Mouse (Mus musculus) large intestine, adult 2 months (tissue): ENCODE data around the gene Rasgef1a. TPM values are rescaled to one million over a fixed set of nuclear protein-coding genes. Genes with fewer than 3 reads are reported as not detected.

Source experiments
- DNase-seq: peaks from one replicate; pipeline ENCODE4 v3.0.0-alpha.2; 2012; ENCODE audit warnings: low read depth, low spot score
- WGBS: fragments of 180-500 bp; shearing (Covaris S2); methylation state at CpG from one replicate; pipeline ENCODE4 v1.1.7; 2018; 5-methylcytosine and 5-hydroxymethylcytosine counted together
- polyA plus RNA-seq: library from polyadenylated mRNA; depleted of rRNA; stranded (reverse); fragments of >200 nt; gene quantifications from 2 replicates; pipeline ENCODE4 v1.2.3, GENCODE M21; 2012

Gene Rasgef1a
- polyA plus RNA-seq, 1 experiment: 0.21 TPM

GRCm38 (mm10) chr6:118019569-118019968, 8.3 kb downstream of the Rasgef1a start:
- DNase-seq: no peak
- 43% methylated on average over 7 of the region's 7 CpGs for WGBS

GRCm38 (mm10) chr6:118022898-118023635, 11.8 kb downstream of the Rasgef1a start:
- DNase-seq: no peak
- WGBS: 60% methylated on average over 15 of the region's 15 CpGs

- WGBS: 86% methylated on average over 3 of the region's 3 CpGs
- no peak for DNase-seq
These were observed 15.8 kb downstream of the Rasgef1a start for GRCm38 (mm10) chr6:118027036-118027435.

GRCm38 (mm10) chr6:118031467-118031866, 20.2 kb downstream of the Rasgef1a start:
- 14% methylated on average over 1 of the region's 1 CpGs for WGBS
- DNase-seq: no peak

GRCm38 (mm10) chr6:118035639-118036038, 24.4 kb downstream of the Rasgef1a start:
- no peak for DNase-seq
- WGBS: 64% methylated on average over 6 of the region's 6 CpGs

- WGBS: 47% methylated on average over 9 of the region's 9 CpGs
- no peak for DNase-seq
These were observed 25.0 kb downstream of the Rasgef1a start for GRCm38 (mm10) chr6:118036118-118036805.

GRCm38 (mm10) chr6:118036866-118037265, 25.6 kb downstream of the Rasgef1a start:
- WGBS: 25% methylated on average over 5 of the region's 5 CpGs
- DNase-seq: no peak

GRCm38 (mm10) chr6:118045180-118045579, 33.9 kb downstream of the Rasgef1a start:
- no peak for DNase-seq
- 51% methylated on average over 4 of the region's 4 CpGs for WGBS

GRCm38 (mm10) chr6:118045892-118046291, 34.7 kb downstream of the Rasgef1a start:
- WGBS: 62% methylated on average over 7 of the region's 7 CpGs
- no peak for DNase-seq

GRCm38 (mm10) chr6:118046511-118046910, 35.3 kb downstream of the Rasgef1a start:
- WGBS: 74% methylated on average over 3 of the region's 3 CpGs
- DNase-seq: no peak

GRCm38 (mm10) chr6:118046924-118047323, 35.7 kb downstream of the Rasgef1a start:
- no peak for DNase-seq

GRCm38 (mm10) chr6:118047811-118048505, 36.7 kb downstream of the Rasgef1a start:
- no peak for DNase-seq
- WGBS: 58% methylated on average over 4 of the region's 4 CpGs

GRCm38 (mm10) chr6:118049776-118050175, 38.5 kb downstream of the Rasgef1a start:
- no peak for DNase-seq
- 81% methylated on average over 6 of the region's 6 CpGs for WGBS

GRCm38 (mm10) chr6:118051474-118051873, 40.2 kb downstream of the Rasgef1a start:
- WGBS: 77% methylated on average over 4 of the region's 4 CpGs

GRCm38 (mm10) chr6:118055209-118055608, 44.0 kb downstream of the Rasgef1a start:
- 85% methylated on average over 10 of the region's 10 CpGs for WGBS

More at GRCm38 (mm10) chr6:118051474-118051873, 40.2 kb downstream of the Rasgef1a start:
- DNase-seq: no peak

GRCm38 (mm10) chr6:118061266-118061665, 50.0 kb downstream of the Rasgef1a start:
- WGBS: 89% methylated on average over 4 of the region's 4 CpGs
- no peak for DNase-seq

More at GRCm38 (mm10) chr6:118055209-118055608, 44.0 kb downstream of the Rasgef1a start:
- no peak for DNase-seq

GRCm38 (mm10) chr6:118063266-118063665, 52.0 kb downstream of the Rasgef1a start:
- no peak for DNase-seq
- 64% methylated on average over 5 of the region's 5 CpGs for WGBS

GRCm38 (mm10) chr6:118064968-118065530, 53.8 kb downstream of the Rasgef1a start:
- DNase-seq: no peak
- WGBS: 32% methylated on average over 7 of the region's 7 CpGs

GRCm38 (mm10) chr6:118065837-118066198, 54.6 kb downstream of the Rasgef1a start:
- 0% methylated on average over 11 of the region's 12 CpGs for WGBS
- no peak for DNase-seq
